Mouse (Mus musculus): ENCODE results near the gene Cpsf7. TPM values are rescaled to one million over a fixed set of nuclear protein-coding genes. Genes with fewer than 3 reads are reported as not detected.

Gene Cpsf7
- total RNA-seq (2014; fragmentation: Nextera tagmentation) (73.3 and 88.9 TPM in 2 replicates), total RNA-seq (2017) (34.5 and 36.4 TPM in 2 replicates)

DNA sequence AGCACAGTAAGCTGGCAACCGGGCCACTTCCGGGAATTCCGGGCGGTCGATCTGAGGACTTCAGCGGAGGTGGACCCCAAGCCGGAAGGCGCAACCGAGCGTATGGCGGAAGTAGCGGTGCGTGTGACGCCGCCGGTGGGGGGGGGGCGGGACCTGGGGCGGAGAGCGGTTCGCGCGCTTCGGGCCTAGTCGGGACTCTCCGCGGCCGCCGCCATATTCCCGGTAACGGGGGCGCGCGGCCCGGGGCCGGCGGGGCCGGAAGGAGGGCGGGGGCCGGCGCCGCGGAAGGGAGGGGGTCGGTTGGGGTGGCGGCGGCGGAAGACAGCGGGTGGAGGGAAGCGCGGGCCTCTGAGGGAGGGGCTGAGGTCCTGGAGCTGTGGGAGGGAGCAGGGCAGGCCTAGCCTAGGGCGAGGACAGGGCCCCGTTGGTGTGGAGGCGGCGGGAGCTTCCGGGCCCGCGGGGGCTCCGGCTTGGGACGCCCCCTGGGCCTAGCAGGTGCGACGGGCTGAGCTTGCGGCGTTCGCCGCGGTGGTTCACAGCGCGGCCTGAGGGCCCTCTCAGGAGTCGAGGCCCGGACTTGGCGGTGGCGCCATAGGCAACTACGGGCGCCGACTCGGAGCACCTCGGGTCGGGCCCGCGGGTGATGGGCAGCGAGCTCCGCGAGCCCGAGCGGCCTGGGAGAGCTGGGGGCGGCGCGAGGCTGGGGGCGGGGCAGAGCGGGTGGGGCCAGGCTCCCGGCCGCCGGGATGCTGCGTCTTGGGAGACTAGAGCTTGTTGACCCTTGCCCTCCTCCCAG is at the start of gene Cpsf7:
TSS of gene Cpsf7 (plus strand) at position 161 of the 796 bp plus-strand sequence.
- peak; percentile 84 for ATAC-seq (replicated peaks; ENCODE audit: poor library complexity, severe bottlenecking)

DNA sequence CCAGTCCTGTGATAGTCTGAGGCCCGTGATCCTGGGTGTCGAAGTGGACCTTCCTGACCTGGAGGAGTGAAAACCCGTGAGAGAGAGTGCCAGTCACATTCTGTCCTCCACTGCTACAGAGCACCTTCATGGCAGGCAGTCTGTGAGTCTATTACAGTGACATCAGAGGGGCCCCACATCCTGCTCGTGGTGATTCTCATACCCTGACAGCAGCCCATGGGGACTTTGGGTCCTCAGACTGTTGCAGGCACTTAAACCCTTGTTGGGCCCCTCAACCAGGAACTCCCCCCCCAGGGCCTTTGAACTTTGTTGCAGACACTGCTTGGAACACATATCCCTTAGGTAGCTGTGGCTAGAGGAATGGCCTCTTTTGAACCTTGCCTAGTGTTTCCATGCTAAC is 45.5 kb upstream of the Cpsf7 start:
- no peak for ATAC-seq (replicated peaks; ENCODE audit: poor library complexity, severe bottlenecking)

DNA sequence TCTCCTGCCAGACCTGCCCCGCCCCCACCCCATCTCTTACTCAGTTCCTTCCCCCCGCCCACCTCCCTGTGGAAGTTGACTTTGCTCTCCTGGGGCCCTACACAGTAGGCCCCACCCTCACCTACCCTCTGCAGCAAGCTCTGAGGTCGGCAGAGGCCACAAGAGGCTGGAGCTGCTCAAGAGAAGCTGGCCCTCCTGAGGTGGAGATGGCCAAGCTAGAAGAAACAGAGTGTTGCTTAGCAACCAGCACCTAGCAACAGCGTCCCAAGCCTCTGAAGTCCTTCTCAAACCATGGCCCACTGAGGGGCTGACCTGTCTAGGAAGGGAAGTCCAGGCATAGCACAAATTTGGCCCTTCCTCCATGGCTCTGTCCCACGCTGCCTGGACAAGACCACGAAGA is 42.4 kb upstream of the Cpsf7 start, which contains the start of gene Ppp1r32:
TSS of gene Ppp1r32 (minus strand) at position 226 of the 400 bp plus-strand sequence.
- no peak for ATAC-seq (replicated peaks; ENCODE audit: poor library complexity, severe bottlenecking)

DNA sequence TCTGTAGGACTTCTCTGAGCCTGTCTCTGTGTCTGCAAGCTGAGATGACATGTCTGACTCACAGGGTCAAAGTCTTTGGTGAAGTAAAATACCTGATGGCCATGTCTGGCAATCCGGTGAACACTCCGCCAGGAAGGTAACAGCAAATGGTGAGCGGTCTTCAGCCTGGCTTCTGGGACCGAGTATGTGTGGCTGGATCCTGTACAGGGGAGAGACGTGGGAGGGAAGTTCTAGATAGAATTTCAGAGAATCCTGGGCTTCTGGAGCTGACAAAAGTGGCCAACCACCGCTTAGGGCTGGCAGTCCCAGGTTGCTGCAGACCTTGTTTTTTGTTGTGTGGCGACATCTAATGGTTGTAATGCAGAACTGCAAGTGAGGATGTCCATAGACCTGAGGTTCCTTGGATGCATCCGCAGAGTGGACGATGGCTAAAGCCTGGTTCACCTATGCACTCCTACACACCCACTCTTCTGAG is 38.8 kb upstream of the Cpsf7 start:
- ATAC-seq (replicated peaks; ENCODE audit: poor library complexity, severe bottlenecking) = peak; percentile 74

DNA sequence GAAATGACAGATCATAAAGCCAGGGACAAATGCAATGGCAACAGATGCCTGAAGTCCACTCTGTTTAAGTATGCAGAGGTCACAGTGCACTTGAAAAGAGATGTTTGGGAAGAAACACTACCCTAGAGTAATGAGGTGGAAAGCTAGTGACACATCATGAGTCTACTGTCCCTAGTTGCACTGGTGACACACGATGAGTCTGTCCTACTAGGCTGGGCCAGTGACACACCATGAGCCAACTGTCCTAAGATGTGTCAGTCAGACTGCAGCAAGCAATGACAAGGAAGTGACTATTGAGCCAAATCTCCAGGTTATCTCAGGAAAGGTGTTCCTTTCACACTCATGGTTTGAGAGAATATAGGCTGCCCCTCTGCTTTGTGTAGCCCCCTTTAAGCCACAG is 29.4 kb upstream of the Cpsf7 start:
- no peak for ATAC-seq (replicated peaks; ENCODE audit: poor library complexity, severe bottlenecking)

DNA sequence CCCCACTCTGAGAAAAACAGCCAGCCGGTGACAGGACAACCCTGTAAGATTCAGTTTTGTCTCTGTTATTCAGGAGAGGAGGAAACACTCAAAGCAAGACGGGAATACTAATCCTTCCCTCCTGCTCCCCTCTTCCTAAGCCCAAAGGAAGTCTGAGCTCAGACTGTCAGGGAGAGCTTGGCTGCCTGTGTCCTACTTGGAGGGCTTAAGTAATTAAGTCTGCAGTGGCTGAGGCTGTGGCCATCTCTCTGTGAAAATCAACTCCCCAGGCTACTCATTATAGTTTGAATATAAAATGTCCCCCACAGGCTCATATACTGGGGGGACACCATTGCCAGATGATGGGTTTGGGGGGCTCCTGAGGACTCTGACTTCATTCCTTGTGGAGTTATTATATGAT is 28.1 kb upstream of the Cpsf7 start:
- no peak for ATAC-seq (replicated peaks; ENCODE audit: poor library complexity, severe bottlenecking)

DNA sequence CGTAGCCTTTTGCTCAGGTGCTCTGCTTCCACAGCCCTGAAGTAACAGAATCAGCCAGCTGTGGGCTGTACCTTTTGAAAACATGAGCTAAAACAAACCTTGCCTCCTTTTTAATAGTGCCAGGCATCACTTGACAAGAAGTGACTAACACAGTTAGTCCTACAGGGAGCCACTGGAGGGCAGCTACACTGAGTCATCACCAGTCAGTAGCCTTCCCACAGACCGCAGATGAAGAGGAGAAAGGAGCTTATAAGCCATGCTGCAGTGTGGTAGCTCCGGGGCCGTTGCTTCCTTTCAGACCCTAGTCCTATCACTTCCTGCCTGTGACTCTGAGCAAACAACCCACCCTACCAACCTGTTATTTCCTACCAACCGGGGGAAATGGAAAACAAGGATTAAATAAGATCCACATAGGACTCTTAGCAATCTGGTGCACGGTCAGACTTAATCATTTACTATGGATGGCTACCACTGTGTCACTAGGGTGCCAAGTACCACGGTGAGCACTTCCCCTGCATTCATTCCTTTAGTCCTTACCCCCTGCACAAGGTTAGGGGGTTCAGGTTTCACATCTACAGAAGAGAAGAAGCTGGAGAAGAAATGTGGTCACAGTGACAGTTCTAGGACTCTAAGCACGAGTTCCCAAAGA is 27.4 kb upstream of the Cpsf7 start:
- peak; percentile 81 for ATAC-seq (replicated peaks; ENCODE audit: poor library complexity, severe bottlenecking)

DNA sequence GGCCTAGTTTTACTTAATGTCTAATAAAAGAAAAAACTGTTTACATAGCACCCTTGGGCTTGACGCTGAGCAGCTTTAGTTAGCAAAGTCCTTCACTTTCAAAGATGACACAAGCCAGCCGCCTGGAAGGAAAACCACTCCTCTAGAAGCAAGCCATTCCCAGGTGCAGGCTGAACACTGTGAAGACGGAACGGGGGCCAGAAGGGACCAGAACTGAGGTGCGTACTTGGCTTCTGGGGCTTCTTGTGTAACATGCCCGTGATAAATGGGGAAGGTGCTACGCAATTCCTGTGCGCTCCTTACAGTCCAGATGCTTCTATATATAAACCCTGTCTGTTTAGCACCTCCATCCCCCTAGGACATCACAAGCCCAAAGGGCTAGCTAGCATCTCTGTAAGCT is 24.5 kb upstream of the Cpsf7 start:
- no peak for ATAC-seq (replicated peaks; ENCODE audit: poor library complexity, severe bottlenecking)

DNA sequence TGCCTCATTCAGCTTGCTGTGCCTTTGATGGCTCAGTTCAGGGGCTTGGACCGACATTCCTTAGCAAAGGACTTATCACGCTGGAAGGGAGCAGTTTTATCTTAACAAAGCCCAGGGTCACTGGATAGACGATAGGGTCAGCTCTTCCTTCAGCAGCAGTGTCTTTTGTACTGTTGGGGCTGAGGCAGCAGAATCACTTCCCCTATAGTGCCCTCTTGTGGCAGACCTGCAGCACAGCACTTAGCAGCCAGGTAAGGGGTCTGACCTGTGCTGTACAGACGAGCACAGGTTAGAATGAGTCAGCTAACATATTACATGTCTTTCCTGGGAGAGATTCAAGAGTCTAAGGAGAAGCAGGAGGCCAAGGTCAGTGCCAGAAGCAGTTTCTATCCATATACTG is 22.5 kb upstream of the Cpsf7 start:
- peak; percentile 76 for ATAC-seq (replicated peaks; ENCODE audit: poor library complexity, severe bottlenecking)

DNA sequence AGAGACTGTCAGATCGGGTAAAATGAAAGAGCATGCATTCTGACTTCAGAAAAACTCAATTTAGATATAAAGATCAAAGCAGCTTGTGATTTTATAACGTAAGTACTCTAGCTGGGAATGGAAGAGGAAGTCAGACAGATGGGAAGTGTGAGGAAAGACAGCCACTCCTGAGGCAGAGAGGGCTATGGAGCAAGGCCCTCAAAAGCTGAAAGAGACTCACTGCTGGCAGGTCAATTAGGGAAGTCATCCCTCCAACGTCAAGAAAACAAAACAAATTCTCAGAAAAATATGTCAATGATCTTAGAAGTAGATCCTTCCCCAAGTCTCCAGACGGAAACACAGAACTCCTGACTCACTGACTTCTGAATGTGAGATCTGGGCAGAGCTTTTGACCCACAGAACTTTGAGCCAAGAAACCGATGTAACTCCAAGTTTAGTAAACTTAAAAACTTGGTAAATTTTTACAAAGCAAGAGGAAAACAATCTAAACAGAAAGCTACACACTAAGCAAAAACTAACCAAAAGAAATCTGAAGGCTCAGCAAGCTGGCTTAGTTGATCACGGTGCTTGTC is 14.2 kb upstream of the Cpsf7 start:
- ATAC-seq (replicated peaks; ENCODE audit: poor library complexity, severe bottlenecking) = peak; percentile 88

DNA sequence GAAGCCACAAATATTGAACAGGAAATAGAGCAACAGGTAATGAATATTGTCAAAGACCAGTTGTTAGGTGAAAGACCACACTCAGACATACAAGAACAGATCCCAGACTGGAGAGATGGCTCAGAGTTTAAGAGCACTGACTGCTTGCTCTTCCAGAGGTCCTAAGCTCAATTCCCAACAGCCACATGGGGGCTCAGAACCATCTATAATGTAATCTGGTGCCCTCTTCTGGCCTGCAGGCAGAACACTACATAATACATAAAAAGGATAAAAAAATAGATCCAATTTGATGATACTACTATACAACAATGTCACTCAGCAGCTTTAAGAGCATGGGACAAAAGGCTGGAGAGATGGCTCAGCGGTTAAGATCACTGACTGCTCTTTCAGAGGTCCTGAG is 4.7 kb upstream of the Cpsf7 start:
- ATAC-seq (replicated peaks; ENCODE audit: poor library complexity, severe bottlenecking) = no peak

DNA sequence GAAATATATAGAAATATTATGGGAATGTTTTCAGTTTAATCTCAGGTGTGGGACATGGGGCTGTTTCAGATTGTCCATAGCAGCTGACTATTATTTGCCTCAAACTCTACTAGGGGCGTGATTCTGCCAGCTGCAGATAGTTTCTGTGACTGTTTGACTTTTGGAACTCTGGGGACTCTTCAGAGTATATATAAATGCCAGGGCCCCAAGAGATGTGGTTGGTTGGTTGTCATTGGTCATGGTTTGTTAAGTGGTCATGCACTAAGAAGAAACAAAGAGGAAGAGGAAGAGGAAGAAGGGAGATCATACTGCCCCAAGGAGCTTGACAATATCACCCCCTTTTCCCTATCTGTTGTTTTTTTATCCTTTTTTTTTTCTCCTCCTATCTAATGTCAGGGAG is 3.1 kb upstream of the Cpsf7 start:
- no peak for ATAC-seq (replicated peaks; ENCODE audit: poor library complexity, severe bottlenecking)

DNA sequence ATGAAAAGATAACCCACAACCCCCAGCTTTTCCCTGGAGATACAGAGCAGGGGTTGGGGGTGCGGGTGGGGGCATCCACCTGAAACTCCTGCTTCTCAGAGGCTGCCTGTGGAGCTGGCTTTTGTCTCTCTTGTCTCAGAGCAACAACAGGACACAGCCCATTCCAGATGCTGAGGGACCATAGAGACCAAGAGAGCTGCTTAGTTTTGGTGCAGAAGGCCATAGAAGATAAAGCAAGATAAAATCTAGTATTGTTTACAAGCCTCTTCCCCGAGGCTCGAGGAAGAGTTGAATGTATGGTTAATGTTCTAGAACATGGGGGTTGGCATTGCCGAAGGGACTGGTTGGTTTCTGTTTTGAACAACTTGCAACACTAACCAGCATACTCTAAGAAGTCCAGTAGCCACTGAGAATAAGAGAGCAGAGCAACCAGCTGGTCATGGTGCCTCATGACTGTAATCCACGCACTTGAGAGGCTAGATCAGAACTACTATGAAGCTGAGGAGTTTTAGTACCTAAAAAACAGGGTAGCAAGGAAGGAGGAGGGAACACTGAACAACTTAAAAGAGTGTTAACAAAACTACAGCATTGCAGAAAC is 1.5 kb upstream of the Cpsf7 start:
- ATAC-seq (replicated peaks; ENCODE audit: poor library complexity, severe bottlenecking) = no peak

DNA sequence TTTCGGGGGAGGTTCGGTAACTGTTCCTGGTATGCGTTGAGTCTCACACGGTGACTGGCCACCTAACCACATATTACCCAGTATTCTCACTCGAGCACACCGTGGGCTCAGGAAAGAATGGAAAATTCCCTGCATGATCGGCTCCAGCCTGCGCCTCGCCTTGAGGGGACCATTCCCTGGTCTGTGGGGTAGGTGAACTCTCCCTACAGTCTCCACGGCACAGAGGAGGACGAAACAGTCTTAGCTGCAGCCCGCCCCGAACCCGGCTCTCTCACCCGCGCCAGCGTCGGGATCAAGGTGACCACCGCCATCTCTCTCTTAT is 321 bp upstream of the Cpsf7 start:
- ATAC-seq (replicated peaks; ENCODE audit: poor library complexity, severe bottlenecking) = peak; percentile 15

DNA sequence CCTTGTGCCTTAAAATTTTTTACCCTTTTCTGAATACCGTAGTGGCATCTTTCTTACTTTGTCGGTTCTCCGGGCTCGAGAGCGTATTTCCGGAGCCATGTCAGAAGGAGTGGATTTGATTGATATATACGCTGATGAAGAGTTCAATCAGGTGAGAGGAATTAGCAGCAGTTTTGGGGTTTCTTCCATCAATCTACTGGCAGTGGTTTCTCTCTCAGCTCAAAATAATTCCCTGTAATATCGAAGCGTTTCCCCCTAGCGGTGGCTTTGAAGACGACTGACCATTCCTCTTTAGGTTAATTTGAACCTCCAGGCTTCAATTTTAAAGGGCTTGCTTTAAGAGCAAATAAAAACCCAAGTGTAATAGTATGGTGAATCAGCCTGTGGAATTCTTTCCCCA is 844 bp downstream of the Cpsf7 start, which contains the start of gene Sdhaf2:
TSS of gene Sdhaf2 (minus strand) at position 233 of the 400 bp plus-strand sequence.
- ATAC-seq (replicated peaks; ENCODE audit: poor library complexity, severe bottlenecking) = no peak

DNA sequence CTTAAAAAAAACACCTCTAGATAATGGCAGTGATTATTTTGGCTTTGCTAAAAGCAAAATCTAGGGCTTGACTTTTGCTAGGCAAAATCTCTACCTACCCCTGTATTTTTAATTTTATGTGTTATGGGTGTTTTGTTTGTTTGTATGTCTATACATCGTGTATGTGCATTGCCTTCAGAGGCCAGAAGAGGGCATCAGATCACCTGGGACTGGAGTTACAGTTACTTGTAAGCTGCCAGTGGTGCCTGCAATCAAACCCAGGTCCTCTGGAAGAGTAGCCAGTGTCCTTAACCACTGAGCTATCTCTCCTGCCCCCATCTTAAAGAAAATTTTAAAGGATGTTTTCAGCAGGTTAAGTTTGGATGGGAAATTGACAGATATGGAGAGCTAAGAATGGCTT is 5.0 kb downstream of the Cpsf7 start:
- no peak for ATAC-seq (replicated peaks; ENCODE audit: poor library complexity, severe bottlenecking)

DNA sequence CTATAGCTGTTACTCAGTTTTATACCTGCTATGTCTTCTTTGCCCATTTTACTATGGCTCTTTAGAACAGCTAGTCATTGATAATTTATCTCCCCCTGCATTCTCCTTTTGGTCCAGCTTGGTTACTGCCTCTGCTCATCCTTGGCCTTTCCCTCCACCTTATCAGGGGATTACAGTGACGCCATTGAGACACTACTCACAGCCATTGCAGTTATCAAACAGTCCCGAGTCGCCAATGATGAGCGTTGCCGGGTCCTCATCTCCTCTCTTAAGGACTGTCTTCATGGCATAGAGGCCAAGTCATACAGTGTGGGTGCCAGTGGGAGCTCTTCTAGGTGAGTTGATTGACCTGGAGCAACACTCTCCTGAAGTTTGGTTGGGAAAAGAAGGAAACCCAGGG is 14.4 kb downstream of the Cpsf7 start:
- ATAC-seq (replicated peaks; ENCODE audit: poor library complexity, severe bottlenecking) = no peak

DNA sequence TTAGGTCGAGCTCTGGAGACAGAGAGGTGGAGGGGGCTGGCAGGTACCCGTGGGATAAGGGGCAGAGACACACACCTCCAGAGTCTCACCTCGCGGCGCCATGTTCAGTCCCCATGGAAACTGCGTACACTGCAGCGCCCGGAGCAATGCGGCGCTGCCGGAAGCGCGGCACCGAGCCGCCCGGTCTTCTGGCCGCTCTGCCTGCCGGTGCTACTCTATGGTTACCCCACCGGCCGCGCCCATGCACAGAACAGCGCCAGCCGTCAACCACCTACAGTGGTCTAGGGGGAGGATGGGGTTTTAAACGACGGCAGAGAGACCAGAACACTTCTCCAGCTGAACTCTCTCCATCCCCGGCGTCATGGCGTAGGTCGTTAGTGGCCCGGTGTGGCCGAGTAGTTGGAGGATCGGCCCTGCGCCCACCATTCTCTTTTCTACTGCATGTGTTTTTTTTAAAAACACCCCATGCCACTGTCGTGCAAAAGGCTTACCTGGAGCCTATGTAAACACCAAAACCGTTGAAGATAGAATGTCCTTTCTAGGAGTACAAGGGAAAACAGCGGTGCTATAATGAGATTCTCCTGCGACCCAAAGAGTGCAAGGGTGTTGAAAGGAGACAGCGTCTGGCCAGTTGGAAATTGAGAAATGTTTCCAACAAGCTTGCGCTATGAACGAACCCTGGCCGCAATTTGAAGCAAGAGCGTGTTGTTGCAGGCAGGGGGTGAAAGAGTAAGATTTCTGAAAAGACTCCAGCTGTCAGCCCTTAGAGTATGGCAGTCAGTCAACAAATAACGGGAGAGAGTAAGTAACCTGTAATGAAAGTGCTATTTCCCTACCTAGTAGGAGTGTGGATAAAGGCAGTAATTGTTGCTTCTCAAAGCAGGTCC is 30.8 kb downstream of the Cpsf7 start, which contains the start of gene Tmem216:
TSS of gene Tmem216 (minus strand) at position 615 of the 887 bp plus-strand sequence.
- peak; percentile 95 for ATAC-seq (replicated peaks; ENCODE audit: poor library complexity, severe bottlenecking)

DNA sequence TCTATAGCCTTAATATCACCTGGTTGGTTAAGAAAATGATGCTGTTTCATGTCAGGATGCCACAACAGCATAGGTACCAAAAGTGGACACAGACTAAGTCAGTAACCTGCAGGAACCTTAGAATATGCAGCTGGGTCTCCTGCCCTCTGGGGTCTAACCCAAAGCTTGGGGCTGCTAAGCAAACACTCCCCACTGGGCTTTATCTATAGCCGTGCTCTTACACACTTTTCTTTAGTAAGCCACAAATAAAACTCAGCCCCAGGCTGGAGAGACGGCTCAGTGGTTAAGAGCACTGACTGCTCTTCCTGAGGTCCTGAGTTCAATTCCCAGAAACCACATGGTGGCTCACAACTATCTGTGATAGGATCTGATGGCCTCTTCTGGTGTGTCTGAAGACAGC is 31.9 kb downstream of the Cpsf7 start:
- no peak for ATAC-seq (replicated peaks; ENCODE audit: poor library complexity, severe bottlenecking)

DNA sequence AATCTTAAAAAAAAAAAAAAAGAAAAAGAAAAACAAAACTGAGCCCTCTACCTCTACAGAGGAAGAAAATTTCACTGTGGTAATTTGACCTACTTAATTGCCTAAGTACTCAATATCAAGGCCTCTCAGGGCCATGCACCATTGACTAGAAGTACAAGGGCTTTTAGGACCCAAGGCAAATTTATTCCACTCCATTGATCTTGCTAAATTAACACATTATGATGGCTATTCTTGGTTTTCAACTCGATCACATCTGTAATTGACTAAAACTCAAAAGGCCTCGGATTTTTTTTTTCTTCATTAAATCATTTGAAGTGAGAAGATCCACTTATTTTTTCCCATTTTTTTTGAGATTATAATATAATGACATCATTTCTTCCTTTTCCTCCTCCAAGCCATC is 32.4 kb downstream of the Cpsf7 start:
- no peak for ATAC-seq (replicated peaks; ENCODE audit: poor library complexity, severe bottlenecking)

Data from granulocyte monocyte progenitor cell, adult 5-6 weeks (primary cell).